Mouse (Mus musculus) adrenal gland, adult 2 months (tissue): ENCODE results near the gene Urad. TPM values are rescaled to one million over a fixed set of nuclear protein-coding genes. Genes with fewer than 3 reads are reported as not detected.
A peak's percentile ranks its signal among the peaks of the same experiment; 100 is the strongest.

Experiments used
- DNase-seq: peaks from one replicate; pipeline ENCODE4 v3.0.0; 2021
- polyA plus RNA-seq: library from polyadenylated mRNA; depleted of rRNA; stranded (reverse); fragments of >200 nt; gene quantifications from 2 replicates; pipeline ENCODE4 v1.2.3, GENCODE M21; 2012
- total RNA-seq, 2 experiments: library from RNA; stranded (reverse); gene quantifications; 2 replicates each; pipeline ENCODE4 v1.2.3; 2021

Gene Urad
- total and polyA plus RNA-seq, 3 experiments, result 3.3 to 3.5 TPM; not detected in 1

GRCm38 (mm10) chr5:147325931-147326330, 3.7 kb upstream of the Urad start:
- DNase-seq, result no peak

- DNase-seq, result peak; percentile 68
Measured at GRCm38 (mm10) chr5:147323237-147323917, 1.1 kb upstream of the Urad start.

GRCm38 (mm10) chr5:147319653-147320052, 2.6 kb downstream of the Urad start:
- no peak for DNase-seq

GRCm38 (mm10) chr5:147317991-147318390, 4.2 kb downstream of the Urad start:
- DNase-seq, result no peak

GRCm38 (mm10) chr5:147317321-147317720, 4.9 kb downstream of the Urad start:
- no peak for DNase-seq

GRCm38 (mm10) chr5:147315432-147316075, 6.7 kb downstream of the Urad start:
- DNase-seq, result no peak

- DNase-seq, result peak; percentile 80
Measured at GRCm38 (mm10) chr5:147314646-147315431, 7.4 kb downstream of the Urad start.

- DNase-seq, result no peak
Measured at GRCm38 (mm10) chr5:147312830-147313685, 9.2 kb downstream of the Urad start.

GRCm38 (mm10) chr5:147309786-147310185, 12.5 kb downstream of the Urad start:
- DNase-seq, result no peak

- DNase-seq, result no peak
Measured at GRCm38 (mm10) chr5:147308451-147308850, 13.8 kb downstream of the Urad start.

GRCm38 (mm10) chr5:147307398-147307785, 14.8 kb downstream of the Urad start:
- DNase-seq, result no peak

- DNase-seq, result no peak
Measured at GRCm38 (mm10) chr5:147306638-147307397, 15.4 kb downstream of the Urad start, which contains the start of gene Cdx2. Cdx2 (minus strand) TSS chr5:147307270.

GRCm38 (mm10) chr5:147305856-147306637, 16.2 kb downstream of the Urad start:
- DNase-seq, result no peak

- DNase-seq, result no peak
Measured at GRCm38 (mm10) chr5:147305166-147305565, 17.1 kb downstream of the Urad start.

- no peak for DNase-seq
Measured at GRCm38 (mm10) chr5:147304276-147305155, 17.7 kb downstream of the Urad start.

GRCm38 (mm10) chr5:147302746-147303400, 19.4 kb downstream of the Urad start:
- no peak for DNase-seq

GRCm38 (mm10) chr5:147302141-147302540, 20.1 kb downstream of the Urad start:
- no peak for DNase-seq

- DNase-seq, result no peak
Measured at GRCm38 (mm10) chr5:147301781-147302070, 20.5 kb downstream of the Urad start.
